Mouse (Mus musculus) left cerebral cortex, adult 6 months (tissue): Measurements from ENCODE around the gene Jchain. TPM values are rescaled to one million over a fixed set of nuclear protein-coding genes. Genes with fewer than 3 reads are reported as not detected.

ENCODE experiments used
- long read RNA-seq, 2 experiments: library from polyadenylated mRNA; unstranded; transcript quantifications; one replicate each; pipeline ENCODE4 v2.0.0; 2019 to 2020
- polyA plus RNA-seq: library from polyadenylated mRNA; unstranded; fragments of <200 nt; fragmentation: Nextera tagmentation; gene quantifications from 2 replicates; pipeline ENCODE4 v1.2.3, GENCODE M21; 2021

Jchain gene
- polyA plus RNA-seq = 0.23 and 1.2 TPM in 2 replicates
- long read RNA-seq, experiment 1, partial matches to known transcripts = 0 of 1 reads
- long read RNA-seq, experiment 1, other reads (novel, unspliced or antisense) = 1 of 1 reads
- long read RNA-seq, experiment 2, partial matches to known transcripts = 0 of 2 reads
- long read RNA-seq, experiment 2, other reads (novel, unspliced or antisense) = 2 of 2 reads

DNA sequence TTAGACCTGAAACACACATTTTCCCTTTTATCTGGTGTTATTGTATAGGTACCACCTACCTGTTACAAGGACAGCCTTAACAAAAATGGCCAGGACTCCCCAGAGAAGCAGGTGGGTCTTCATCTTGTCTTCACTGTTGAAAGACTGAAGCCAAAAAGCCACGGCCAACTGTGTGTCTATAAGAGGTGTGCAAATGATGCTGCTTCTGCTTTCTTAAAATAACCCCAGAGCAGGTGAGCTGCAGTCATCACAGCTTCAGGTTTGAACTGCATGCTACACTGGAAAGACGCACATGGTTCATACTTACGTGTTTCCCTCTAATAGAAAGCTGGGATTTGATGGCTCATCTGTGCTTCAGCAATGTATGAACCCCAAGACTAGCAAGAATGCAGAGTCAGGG is at the start of gene Jchain:
Gene Jchain, minus strand, starts transcription at position 235 of the 400 bp plus-strand sequence.

DNA sequence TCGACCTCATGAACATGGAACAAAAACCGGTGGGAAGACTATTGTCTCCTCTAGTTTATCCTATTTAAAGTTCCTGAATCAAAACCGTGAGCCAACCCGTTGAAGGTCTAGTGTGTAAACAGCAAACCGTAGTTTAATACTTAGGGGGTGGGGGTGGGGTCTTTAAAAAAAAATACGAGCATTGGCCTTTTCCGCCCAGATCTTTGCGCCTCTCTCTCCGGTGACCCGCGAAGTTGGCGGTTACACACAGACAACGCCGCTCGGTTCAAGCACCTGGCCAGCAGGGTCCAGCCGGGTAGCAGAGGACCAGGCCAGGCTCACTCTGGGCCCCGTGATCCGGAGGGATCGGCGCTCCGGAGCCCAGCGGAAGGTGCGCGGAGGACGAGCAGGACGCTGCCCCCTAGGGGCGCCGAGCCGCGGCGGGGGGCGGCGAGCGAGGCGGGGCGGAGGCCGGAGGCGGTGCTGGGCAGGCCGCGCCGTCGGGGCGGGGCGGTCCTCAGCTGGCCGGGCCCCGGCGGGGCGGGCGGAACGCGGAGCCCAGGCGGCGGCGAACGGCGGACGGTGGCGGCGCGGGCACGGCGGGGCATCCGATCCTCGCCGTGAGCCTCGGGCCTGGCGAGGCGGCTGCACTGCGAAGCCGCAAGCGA is 36.9 kb upstream of the Jchain start, which contains the start of gene Rufy3:
Gene Rufy3, plus strand, starts transcription at position 540 of the 647 bp plus-strand sequence.

DNA sequence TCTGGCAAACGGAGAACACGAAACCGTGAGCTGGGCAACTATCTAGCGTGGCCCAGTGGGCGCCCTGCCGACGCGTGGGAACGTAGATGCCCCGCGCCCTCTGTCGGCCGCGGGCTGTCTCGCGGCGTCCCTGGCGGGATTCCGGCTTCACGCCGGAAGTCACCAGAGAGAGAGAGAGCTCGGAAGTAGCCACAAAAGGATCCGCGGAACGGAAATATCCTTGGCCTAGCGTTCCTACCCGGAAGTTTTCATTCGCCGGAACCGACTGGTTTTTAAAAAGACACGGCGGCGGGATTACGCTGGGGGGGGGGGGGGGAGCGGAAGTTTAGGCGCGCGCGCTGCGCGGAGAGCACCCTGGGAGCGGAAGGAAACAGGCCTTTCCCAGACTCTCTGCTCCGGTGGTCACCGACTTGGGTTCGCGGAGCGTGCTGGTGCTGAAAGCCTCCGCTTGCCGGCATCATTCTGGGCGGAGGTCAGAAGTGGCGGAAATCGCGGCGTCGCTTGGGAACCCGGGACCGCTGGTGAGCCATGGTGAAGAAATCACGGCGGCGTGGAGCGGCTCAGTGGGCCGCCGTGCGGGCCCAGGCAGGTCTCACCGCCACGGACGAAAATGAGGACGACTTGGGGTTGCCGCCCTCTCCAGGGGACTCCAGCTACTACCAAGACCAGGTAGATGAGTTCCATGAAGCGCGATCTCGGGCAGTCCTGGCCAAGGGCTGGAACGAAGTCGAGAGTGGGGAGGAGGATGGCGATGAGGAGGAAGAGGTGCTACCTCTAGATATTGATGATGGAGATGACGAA is 26.6 kb upstream of the Jchain start, which contains the start of gene Utp3:
Gene Utp3, plus strand, starts transcription at position 377 of the 801 bp plus-strand sequence.

DNA sequence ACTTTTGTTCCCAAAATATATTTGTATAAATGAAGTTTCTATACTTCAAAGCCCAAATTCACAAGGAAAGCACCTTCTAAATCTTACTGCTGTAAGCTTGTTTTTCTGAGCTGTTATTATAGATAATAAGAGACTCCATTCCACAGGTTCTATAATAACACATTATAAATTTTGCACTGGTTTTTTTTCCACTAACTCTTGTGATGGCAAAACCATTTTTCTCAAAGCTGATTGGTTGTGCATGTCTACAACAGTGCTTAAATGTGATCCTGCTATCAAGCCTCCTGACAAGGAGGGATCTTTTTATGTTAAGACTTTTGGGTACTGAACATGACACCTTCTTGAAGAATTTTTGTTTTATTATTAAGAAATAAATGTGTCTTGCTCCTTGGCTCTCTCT is 40.0 kb downstream of the Jchain start, which contains the start of gene Enam:
Gene Enam, plus strand, starts transcription at position 301 of the 400 bp plus-strand sequence.

Other genes starting within 250 kb of the Jchain start
- not detected in 2 replicates for gene Prol1, start 210.6 kb downstream of the Jchain start, polyA plus RNA-seq
- gene Amtn, start 151.8 kb downstream of the Jchain start, polyA plus RNA-seq = not detected in 2 replicates
- gene Ambn, start 71.9 kb downstream of the Jchain start, polyA plus RNA-seq = not detected in 2 replicates
- gene Enam, start 39.9 kb downstream of the Jchain start, polyA plus RNA-seq = not detected in 2 replicates
- gene Utp3, start 26.6 kb upstream of the Jchain start, polyA plus RNA-seq = 33.1 and 38.3 TPM in 2 replicates
- gene Rufy3, start 37.1 kb upstream of the Jchain start, polyA plus RNA-seq = 64.8 and 73.9 TPM in 2 replicates
- gene Grsf1, start 148.3 kb upstream of the Jchain start, polyA plus RNA-seq = 61.9 and 93.0 TPM in 2 replicates
- gene Mob1b, start 193.0 kb upstream of the Jchain start, polyA plus RNA-seq = 5.0 and 6.4 TPM in 2 replicates
- 17.3 and 20.7 TPM in 2 replicates for gene Dck, start 237.1 kb upstream of the Jchain start, polyA plus RNA-seq